ENCODE assay signal across 9 mouse cellular contexts in genomic region chr8:106411783-106412451, GRCm38 (mm10). TPM values are rescaled to one million over a fixed set of nuclear protein-coding genes. Genes with fewer than 3 reads are reported as not detected.
DNase-seq lines count a peak whose midpoint lies in the region; ATAC-seq and TF ChIP-seq lines count a peak whose summit lies in the region.
"Had no signal": no experiment of that assay in that cellular context is flagged by ENCODE, and none has a peak within 500 bp of the region (broad histone marks: within the 10 kb centered on the region; RNA-seq: fewer than 3 reads in every experiment).

No protein-coding gene starts in this region.

- ATAC-seq in heart, embryonic 11.5 days (replicated peaks; ENCODE audit: insufficient number of reproducible peaks, low FRiP score, low TSS enrichment): no peak

- no peak overlapping the region for H3K27ac ChIP-seq in ES-Bruce4 (ENCODE audit: insufficient read depth, low read length)
- no peak overlapping the region for H3K27ac ChIP-seq in heart, embryonic 11.5 days (ENCODE audit: low read depth, low read length)
- H3K27ac ChIP-seq: neural tube, embryonic 13.5 days had no signal

- no peaks in the 10 kb centered on the region for H3K9me3 ChIP-seq in ES-Bruce4 (replicated peaks; ENCODE audit: control insufficient read depth, insufficient read depth, low read length, poor library complexity, severe bottlenecking)
- no peaks in the 10 kb centered on the region for H3K9me3 ChIP-seq in heart, embryonic 11.5 days (replicated peaks; ENCODE audit: control insufficient read depth, low read length)
- H3K9me3 ChIP-seq: neural tube, embryonic 13.5 days had no signal

- peak; percentile 54 for DNase-seq in gastrocnemius, adult 18-20 months (ENCODE audit: low spot score)
- DNase-seq in gastrocnemius, postnatal 25 days: no peak
- DNase-seq in cerebellum, adult 18-20 months: peak; percentile 69 to 77
- peak; percentile 67 to 73 for DNase-seq in layer of hippocampus, postnatal 10 days (ENCODE audit: low spot score in 2 of 2)
- peak; percentile 67 for DNase-seq in lung, postnatal 14 days
- peak; percentile 24 to 47 for DNase-seq in spleen, adult 18-20 months

- H3K27me3 ChIP-seq in ES-Bruce4 (ENCODE audit: control insufficient read depth, insufficient read depth, low read length, poor library complexity, severe bottlenecking): no peaks in the 10 kb centered on the region
- no peaks in the 10 kb centered on the region for H3K27me3 ChIP-seq in heart, embryonic 11.5 days (ENCODE audit: control insufficient read depth, insufficient read depth, low read length)
- H3K27me3 ChIP-seq: neural tube, embryonic 13.5 days had no signal

- peak overlapping the region; percentile 27; the same call in 1 of the 2 replicates for H3K4me3 ChIP-seq in ES-Bruce4 (ENCODE audit: low read depth, low read length)
- H3K4me3 ChIP-seq in heart, embryonic 11.5 days (ENCODE audit: low read depth, low read length): no peak overlapping the region
- H3K4me3 ChIP-seq: neural tube, embryonic 13.5 days had no signal

- peak overlapping the region; percentile 13; the same call in 1 of the 2 replicates for H3K9ac ChIP-seq in ES-Bruce4 (ENCODE audit: low read depth, poor library complexity, severe bottlenecking)
- H3K9ac ChIP-seq in heart, embryonic 11.5 days (ENCODE audit: low read depth, low read length): 0 out of 2 replicates have a peak overlapping the region, but pooled peaks have one; percentile 28
- H3K9ac ChIP-seq: neural tube, embryonic 13.5 days had no signal

- TF ChIP-seq EP300 in ES-Bruce4 (IDR thresholded peaks at IDR 0.05; ENCODE audit: insufficient read depth, low read depth, low read length): peak; percentile 60

- H3K4me2 ChIP-seq in heart, embryonic 11.5 days: no peak overlapping the region
- H3K4me2 ChIP-seq: neural tube, embryonic 13.5 days had no signal

- TF ChIP-seq POLR2A in ES-Bruce4 (IDR thresholded peaks at IDR 0.05; ENCODE audit: insufficient read depth, low read length): no peak

- peak; percentile 96 for TF ChIP-seq CTCF in ES-Bruce4 (IDR thresholded peaks at IDR 0.05; ENCODE audit: low read depth, low read length)

- 18% methylated on average over 14 of the region's 14 CpGs for WGBS in heart, embryonic 11.5 days (ENCODE audit: insufficient replicate concordance)

- H3K36me3 ChIP-seq in ES-Bruce4 (ENCODE audit: control insufficient read depth, insufficient read depth, low read length, poor library complexity, severe bottlenecking): no peaks in the 10 kb centered on the region
- H3K36me3 ChIP-seq in heart, embryonic 11.5 days (ENCODE audit: control insufficient read depth, insufficient read depth, low read length): no peaks in the 10 kb centered on the region
- H3K36me3 ChIP-seq: neural tube, embryonic 13.5 days had no signal

- no peaks in the 10 kb centered on the region for H3K4me1 ChIP-seq in ES-Bruce4 (ENCODE audit: control insufficient read depth, insufficient read depth, low read length)
- H3K4me1 ChIP-seq in heart, embryonic 11.5 days (ENCODE audit: control insufficient read depth, insufficient read depth, low read length): peaks cover 4% of the 10 kb centered on the region

RNA-seq across cellular contexts. Expression of gene Zfp90, which starts 3.2 kb away (rescaled TPM):
- under 1 TPM; 0.74 to 0.78 TPM for total RNA-seq in gastrocnemius, adult 18-20 months (2021)
- 1 to 10 TPM; 1.4 to 2.0 TPM for total RNA-seq in gastrocnemius, postnatal 25 days (2021)
- 7.1 and 8.0 TPM in 2 replicates for polyA plus RNA-seq in ES-Bruce4 (2011; ENCODE audit: insufficient read depth, insufficient read length, low read depth, missing spikeins)
- 13.2 and 16.8 TPM in 2 replicates for polyA plus RNA-seq in heart, embryonic 11.5 days (2014; fragmentation: Nextera tagmentation; extraction: Ambion mirVana)
- 10 to 100 TPM; 20.2 to 21.5 TPM for total RNA-seq in layer of hippocampus, postnatal 10 days (2021)

Comparison
In these comparisons a context has a peak if more than half of its experiments do, and no peak if none do; other contexts are left out.
1. RNA of gene Zfp90, which starts 3.2 kb away (total RNA-seq): 20.2 to 21.5 TPM in layer of hippocampus, postnatal 10 days; 1.4 to 2.0 TPM in gastrocnemius, postnatal 25 days and 0.74 to 0.78 TPM in gastrocnemius, adult 18-20 months; every median in the first group is over 4 times any median in the second.